Mouse (Mus musculus): Measurements from ENCODE around the gene Phf20.
A peak's percentile ranks its signal among the peaks of the same experiment; 100 is the strongest.
"Not testable (repeated sequence)": the region's sequence is repeated elsewhere in the genome, so short reads cannot be mapped to it uniquely, and the experiment has no call there.

The Phf20 gene

GRCm38 (mm10) chr2:156199944-156200343 is 3.7 kb downstream of the Phf20 start:
- no peak for DNase-seq

- DNase-seq = no peak
These were observed 5.2 kb downstream of the Phf20 start for GRCm38 (mm10) chr2:156201486-156201885.

DNA sequence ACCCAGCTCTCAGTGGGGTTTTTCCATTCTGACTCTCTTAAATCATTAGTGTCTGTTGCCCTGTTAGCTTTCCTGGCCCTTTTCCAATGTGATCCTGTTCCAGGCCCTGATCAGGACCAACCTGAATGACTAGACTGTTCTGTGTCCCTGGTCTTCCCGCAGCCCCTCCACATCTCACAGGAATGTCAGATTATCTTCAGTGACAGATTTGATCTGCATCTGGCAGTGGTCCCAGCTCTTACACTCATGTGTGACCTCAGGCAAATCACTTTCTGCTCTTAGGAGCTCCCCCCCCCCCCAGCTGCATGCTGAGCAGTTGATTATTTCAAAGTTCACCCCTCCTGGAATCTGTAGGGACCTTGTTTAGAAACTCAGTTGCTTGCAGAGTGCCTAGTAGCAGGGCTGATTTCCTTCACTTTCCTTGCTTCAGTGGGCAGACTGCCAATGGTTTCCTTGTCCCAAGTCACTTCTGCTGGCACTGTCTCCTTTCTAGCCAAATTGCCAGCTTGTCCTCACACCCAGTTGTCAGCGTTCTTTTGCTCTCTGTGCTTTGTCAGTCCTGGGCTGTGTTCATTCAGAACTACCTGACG is 6.7 kb downstream of the Phf20 start:
- DNase-seq = no peak

- no peak for DNase-seq
These were observed 7.7 kb downstream of the Phf20 start for GRCm38 (mm10) chr2:156203917-156204316.

DNA sequence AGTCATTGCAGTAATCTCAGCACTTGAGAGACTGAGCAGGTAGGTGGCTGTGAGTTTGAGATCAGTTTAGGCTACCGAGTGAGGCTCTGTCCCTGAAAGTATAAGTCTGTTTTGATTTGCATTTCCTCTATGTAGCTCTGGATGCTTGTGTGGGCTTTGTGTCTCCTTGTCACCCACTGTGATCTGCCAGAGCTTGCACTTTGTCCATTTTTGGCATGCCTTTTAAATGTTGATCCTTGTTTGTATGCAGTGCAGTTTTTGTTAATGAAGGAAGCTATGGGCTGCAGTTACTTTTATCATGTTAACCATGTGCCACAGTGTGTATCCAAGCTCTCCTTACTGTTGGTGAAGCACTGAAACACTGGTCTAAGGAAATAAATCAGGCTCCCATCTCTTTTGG is 21.5 kb downstream of the Phf20 start:
- DNase-seq = no peak

DNA sequence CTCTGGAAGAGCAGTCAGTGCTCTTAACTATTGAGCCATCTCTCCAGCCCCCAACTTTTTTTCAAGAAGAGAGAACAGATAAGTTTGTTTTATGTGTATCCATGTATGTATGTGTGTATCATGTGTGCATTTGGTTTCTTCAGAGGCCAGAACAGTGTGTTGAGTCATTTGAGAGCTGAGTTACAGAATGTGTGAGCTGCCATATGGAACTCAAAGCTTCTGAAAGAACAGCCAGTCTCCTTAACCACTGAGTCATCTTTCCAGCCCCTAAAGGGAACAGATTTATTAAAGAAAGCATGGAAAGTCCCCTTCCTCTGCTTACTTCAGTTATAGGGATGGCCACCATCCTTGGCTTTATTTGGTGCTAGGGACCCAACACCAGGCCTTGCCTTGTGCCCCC is 25.8 kb downstream of the Phf20 start:
- DNase-seq = no peak

GRCm38 (mm10) chr2:156224043-156224442 is 27.8 kb downstream of the Phf20 start:
- no peak for DNase-seq

- DNase-seq = no peak
These were observed 31.4 kb downstream of the Phf20 start for GRCm38 (mm10) chr2:156227689-156228088.

DNA sequence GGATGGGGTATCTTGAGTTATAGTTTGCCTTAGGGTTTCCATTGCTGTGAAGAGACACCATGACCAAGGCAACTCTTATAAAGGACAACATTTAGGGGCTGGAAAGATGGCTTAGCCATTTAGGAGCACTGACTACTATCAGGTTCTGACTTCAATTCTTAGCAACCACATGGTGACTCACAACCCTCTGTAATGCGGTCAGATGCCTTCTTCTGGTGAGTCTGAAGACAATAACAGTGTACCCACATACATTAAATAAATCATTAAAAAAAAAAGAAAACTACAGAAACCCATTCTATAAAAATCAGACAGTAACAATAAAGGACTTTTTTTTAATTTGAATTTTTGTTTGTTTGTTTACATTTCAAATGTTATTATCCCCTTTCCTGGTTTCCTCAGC is 32.9 kb downstream of the Phf20 start:
- DNase-seq = no peak

DNA sequence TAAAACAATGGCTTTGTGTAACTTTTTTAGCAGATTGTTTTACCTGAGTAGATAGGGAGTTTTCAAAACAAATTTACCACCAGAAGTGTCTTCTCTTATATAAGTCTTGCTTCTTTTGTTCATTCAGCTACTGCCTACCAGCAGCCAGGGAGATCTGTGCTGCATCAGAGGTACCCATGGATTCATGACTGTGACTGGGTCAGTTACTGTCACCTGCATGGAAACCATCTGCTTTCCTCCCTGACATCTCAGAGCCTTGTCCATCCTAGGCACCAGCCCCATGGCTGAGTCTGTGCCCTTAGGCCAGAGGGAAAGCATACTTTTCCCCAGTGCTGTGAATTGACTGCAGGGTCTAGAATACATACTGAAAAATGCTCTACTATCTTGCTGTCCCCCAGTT is 35.1 kb downstream of the Phf20 start:
- DNase-seq = no peak

GRCm38 (mm10) chr2:156233275-156233948 is 37.1 kb downstream of the Phf20 start:
- no peak for DNase-seq

DNA sequence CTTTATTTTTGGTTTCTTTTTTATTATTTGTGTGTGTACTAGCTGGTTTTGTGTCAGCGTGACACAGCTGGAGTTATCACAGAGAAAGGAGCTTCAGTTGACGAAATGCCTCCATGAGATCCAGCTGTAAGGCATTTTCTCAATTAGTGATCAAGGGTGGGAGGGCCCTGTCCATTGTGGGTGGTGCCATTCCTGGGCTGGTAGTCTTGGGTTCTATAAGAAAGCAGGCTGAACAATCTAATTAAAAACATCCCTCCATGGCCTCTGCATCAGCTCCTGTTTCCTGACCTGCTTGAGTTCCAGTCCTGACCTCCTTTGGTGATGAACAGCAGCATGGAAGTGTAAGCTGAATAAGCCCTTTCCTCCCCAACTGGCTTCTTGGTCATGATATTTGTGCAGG is 37.8 kb downstream of the Phf20 start:
- DNase-seq = not testable (repeated sequence)

DNA sequence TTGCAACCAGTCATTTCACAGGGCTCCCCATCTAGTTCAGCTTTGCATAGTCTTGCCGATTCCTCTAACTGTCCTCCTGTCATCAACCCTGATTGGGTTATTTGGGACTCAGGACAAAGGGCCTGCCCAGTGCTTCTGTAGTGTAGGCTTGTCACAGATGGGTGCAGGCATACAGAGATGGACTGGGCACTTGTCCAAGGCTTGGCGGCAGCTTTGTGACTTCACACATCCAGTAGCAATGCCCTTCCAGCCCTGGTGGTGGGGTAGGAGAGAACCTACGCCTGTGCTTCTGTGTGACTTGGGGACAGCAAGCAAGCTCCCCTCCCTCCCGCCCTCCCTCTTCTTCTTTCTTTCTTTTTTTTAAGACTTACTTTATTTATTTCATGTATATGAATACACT is 39.6 kb downstream of the Phf20 start:
- no peak for DNase-seq

GRCm38 (mm10) chr2:156241662-156242061 is 45.4 kb downstream of the Phf20 start:
- DNase-seq = no peak

GRCm38 (mm10) chr2:156243011-156243410 is 46.7 kb downstream of the Phf20 start:
- DNase-seq = no peak

GRCm38 (mm10) chr2:156247599-156247998 is 51.3 kb downstream of the Phf20 start:
- DNase-seq = no peak

DNA sequence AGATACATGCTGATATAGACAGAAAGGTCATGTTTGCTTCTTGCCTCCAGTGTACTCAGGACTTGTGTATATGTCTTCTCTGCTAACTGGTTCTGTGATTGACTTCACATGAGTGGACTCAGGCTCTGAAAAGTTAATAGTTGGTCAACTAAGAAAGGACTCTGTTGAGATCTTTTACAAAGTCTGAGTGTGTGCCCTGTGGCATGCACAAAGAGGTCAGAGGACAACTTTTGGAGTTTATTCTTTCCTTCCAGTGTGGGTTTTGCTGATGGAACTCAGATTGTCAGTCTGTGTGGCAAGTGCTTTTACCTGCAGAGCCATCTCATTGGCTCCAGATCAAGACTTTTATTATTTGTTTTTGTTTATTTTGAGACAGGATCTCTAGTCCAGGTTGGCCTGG is 54.5 kb downstream of the Phf20 start:
- no peak for DNase-seq

DNA sequence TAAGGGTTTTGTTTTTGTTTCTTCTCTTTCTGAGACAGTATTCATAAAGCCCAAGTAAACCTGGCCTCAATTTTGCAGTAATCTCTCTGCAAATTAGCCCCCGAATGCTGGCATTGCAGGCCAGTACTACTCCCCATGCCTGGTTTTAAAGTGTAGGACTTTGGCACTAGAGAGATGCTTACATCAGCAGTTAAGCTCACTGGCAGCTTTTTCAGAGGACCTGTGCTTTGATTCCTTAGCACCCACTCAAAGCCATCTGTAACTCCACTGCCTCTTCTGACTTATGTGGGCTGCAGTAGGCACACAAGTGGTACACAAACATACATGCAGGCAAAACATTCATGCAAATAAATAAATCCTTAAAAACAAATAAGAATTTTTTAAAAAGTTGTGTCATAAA is 55.0 kb downstream of the Phf20 start:
- no peak for DNase-seq

GRCm38 (mm10) chr2:156257051-156257450 is 60.8 kb downstream of the Phf20 start:
- DNase-seq = peak; percentile 52

DNA sequence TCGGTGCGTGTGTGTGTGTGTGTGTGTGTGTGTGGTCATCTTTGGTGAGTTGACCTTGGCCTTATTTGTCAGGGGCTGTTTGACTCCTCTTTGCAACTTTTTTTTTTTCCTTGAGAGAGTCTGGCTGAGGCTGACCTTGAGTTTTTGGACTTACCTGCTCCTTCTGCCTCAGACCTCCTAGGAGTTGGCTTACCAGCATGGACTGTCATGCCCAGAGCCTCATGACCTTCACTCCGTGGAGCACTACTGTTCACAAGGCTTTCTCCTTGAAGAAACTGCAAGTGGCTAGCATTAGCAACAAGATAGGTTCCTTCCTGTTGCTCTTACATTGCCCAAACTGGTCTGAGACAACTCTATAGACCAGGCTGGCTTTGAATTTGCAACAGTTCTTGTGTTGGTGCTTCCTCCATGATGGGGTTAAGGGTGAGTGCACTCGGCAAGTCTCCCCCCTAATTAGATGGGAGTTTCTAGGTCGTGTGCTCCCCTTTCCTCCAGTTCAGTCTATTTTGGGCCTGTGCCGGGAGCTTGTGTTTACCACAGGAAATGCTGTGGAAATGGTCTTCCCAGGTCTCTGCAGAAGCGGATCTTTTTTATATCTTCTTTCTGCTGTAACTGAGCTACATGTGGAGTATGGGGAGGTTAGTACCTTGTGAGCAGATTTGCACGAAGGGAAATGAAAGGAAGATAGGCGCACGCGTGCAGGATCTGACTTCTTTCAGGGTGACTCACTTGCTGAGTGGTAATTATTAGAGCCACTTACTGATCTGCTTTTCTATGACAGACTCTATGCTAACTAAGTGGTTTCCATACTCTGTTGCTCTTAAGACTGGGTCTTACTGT is 61.9 kb downstream of the Phf20 start:
- DNase-seq = no peak

DNA sequence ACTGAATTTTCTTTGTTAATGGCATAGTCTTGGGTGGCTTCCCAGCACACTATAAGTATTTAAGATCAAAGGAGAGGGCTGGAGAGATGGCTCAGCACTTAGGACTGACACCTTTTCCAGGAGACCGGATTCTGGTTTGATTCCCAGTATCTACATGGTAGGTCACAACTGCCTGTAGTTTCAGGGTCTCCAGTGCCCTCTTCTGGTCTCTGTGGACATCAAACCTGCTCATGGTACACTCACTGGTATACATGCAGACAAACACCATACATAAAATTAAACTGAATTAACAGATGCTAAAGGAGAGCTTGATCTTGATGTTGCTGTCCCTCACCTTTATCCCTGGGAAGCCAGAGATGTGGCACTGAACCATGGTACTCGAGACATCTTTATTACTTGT is 64.7 kb downstream of the Phf20 start:
- DNase-seq = no peak

- DNase-seq = no peak
These were observed 67.1 kb downstream of the Phf20 start for GRCm38 (mm10) chr2:156263204-156263893.

GRCm38 (mm10) chr2:156267636-156268035 is 71.4 kb downstream of the Phf20 start:
- DNase-seq = peak; percentile 47

GRCm38 (mm10) chr2:156272553-156272952 is 76.3 kb downstream of the Phf20 start:
- DNase-seq = no peak
